Mouse (Mus musculus) embryonic fibroblast, embryonic 13.5 days (primary cell): Measurements from ENCODE around the gene Fars2.

Experiments used
- CTCF ChIP-seq: IDR thresholded peaks from 2 replicates; pipeline ENCODE4 v1.5.1; 2011; ENCODE audit warnings: mild to moderate bottlenecking, control low read depth, low read length, moderate library complexity, borderline replicate concordance; ENCODE audit not compliant: insufficient read depth
- POLR2A ChIP-seq: IDR thresholded peaks from 2 replicates; pipeline ENCODE4 v1.6.1; 2011; ENCODE audit warnings: low read depth, mild to moderate bottlenecking, control low read depth, low read length, moderate library complexity

DNA sequence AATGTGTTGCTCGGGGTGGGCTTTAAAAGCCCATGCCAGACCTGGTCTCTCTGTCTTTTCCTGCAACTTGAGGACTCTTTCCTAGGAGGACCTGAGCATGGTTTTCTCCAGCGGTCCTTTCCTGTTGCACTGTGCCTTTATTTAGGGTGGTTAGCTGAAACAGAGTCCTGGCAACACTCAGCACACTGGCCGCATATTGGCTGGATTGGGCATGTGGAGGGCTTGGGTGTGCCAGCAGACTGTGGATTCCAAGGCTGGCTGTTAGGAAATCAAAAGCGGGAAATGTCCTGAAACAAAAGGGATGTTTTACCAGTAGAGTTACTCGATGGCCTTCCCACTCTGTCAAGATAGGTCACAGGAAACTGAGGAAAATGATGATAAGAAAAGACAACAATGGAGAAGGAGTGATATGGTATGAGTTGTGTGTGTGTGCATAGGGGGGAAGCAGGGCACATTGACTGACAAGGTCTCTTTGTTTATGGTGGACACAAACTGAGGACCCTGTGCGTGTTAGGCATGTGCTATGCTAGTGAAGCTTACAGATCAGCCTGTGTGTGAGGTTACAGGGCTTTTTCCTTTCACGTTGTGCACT is 39.2 kb downstream of the Fars2 start:
- TF ChIP-seq POLR2A (no peak), CTCF (no peak)
